Mouse (Mus musculus) liver (tissue): ENCODE data around the gene Prrg4.
"Not testable (repeated sequence)": the region's sequence is repeated elsewhere in the genome, so short reads cannot be mapped to it uniquely, and the experiment has no call there.

Experiments
- DNase-seq: peaks from one replicate; pipeline ENCODE4 v3.0.0-alpha.2; 2020; ENCODE audit warnings: mixed read lengths

Prrg4 gene

GRCm38 (mm10) chr2:104849276-104849990, at the start of gene Prrg4:
TSS of gene Prrg4 (minus strand) at chr2:104849876.
- DNase-seq = peak; percentile 53

- peak; percentile 71 for DNase-seq
These were observed 38.3 kb upstream of the Prrg4 start for GRCm38 (mm10) chr2:104887882-104888566.

GRCm38 (mm10) chr2:104887331-104887730, 37.7 kb upstream of the Prrg4 start:
- DNase-seq = not testable (repeated sequence)

GRCm38 (mm10) chr2:104886109-104886508, 36.4 kb upstream of the Prrg4 start:
- DNase-seq = no peak

GRCm38 (mm10) chr2:104878794-104879193, 29.1 kb upstream of the Prrg4 start:
- no peak for DNase-seq

- no peak for DNase-seq
These were observed 19.4 kb upstream of the Prrg4 start for GRCm38 (mm10) chr2:104869101-104869500.

- no peak for DNase-seq
These were observed 17.7 kb upstream of the Prrg4 start, which contains the start of gene Ccdc73 for GRCm38 (mm10) chr2:104867282-104867855. TSS of gene Ccdc73 (plus strand) at chr2:104867805.

GRCm38 (mm10) chr2:104864176-104864860, 14.6 kb upstream of the Prrg4 start:
- no peak for DNase-seq

- DNase-seq = no peak
These were observed 10.8 kb upstream of the Prrg4 start for GRCm38 (mm10) chr2:104860426-104860825.

- DNase-seq = no peak
These were observed 9.4 kb upstream of the Prrg4 start for GRCm38 (mm10) chr2:104859060-104859459.

GRCm38 (mm10) chr2:104858083-104858482, 8.4 kb upstream of the Prrg4 start:
- DNase-seq = not testable (repeated sequence)

- no peak for DNase-seq
These were observed 6.5 kb upstream of the Prrg4 start for GRCm38 (mm10) chr2:104856218-104856617.

GRCm38 (mm10) chr2:104855732-104856131, 6.1 kb upstream of the Prrg4 start:
- DNase-seq = no peak

GRCm38 (mm10) chr2:104854836-104855235, 5.2 kb upstream of the Prrg4 start:
- no peak for DNase-seq

GRCm38 (mm10) chr2:104852546-104852945, 2.9 kb upstream of the Prrg4 start:
- DNase-seq = no peak

GRCm38 (mm10) chr2:104851686-104852085, 2.0 kb upstream of the Prrg4 start:
- no peak for DNase-seq

GRCm38 (mm10) chr2:104849991-104850359, 299 bp upstream of the Prrg4 start:
- no peak for DNase-seq

GRCm38 (mm10) chr2:104848235-104849161, 1.2 kb downstream of the Prrg4 start:
- no peak for DNase-seq

- DNase-seq = peak; percentile 21
These were observed 2.0 kb downstream of the Prrg4 start for GRCm38 (mm10) chr2:104847645-104848044.

- DNase-seq = no peak
These were observed 2.9 kb downstream of the Prrg4 start for GRCm38 (mm10) chr2:104846638-104847414.

GRCm38 (mm10) chr2:104842559-104842958, 7.1 kb downstream of the Prrg4 start:
- no peak for DNase-seq
